Mouse (Mus musculus) embryo, embryonic 10 days (tissue): ENCODE data around the gene Arf1.

Experiments
- DNase-seq: peaks from one replicate; pipeline ENCODE4 v3.0.0-alpha.2; 2015; ENCODE audit warnings: low spot score

The Arf1 gene

GRCm38 (mm10) chr11:59191231-59192058 is 36.6 kb downstream of the Arf1 start:
- DNase-seq = peak; percentile 95

- no peak for DNase-seq
Observed at GRCm38 (mm10) chr11:59187706-59188105, 40.4 kb downstream of the Arf1 start.

GRCm38 (mm10) chr11:59185490-59185889 is 42.6 kb downstream of the Arf1 start:
- no peak for DNase-seq

- peak; percentile 67 for DNase-seq
Observed at GRCm38 (mm10) chr11:59183821-59184220, 44.2 kb downstream of the Arf1 start.

GRCm38 (mm10) chr11:59182864-59183331 is 45.2 kb downstream of the Arf1 start, which contains the start of gene Gjc2:
Gene Gjc2, minus strand, starts transcription at chr11:59183213.
- DNase-seq = no peak

GRCm38 (mm10) chr11:59176921-59177320 is 51.1 kb downstream of the Arf1 start:
- no peak for DNase-seq

GRCm38 (mm10) chr11:59176475-59176874 is 51.6 kb downstream of the Arf1 start:
- DNase-seq = no peak

GRCm38 (mm10) chr11:59174189-59174838 is 53.8 kb downstream of the Arf1 start:
- no peak for DNase-seq

- DNase-seq = no peak
Observed at GRCm38 (mm10) chr11:59170549-59170948, 57.5 kb downstream of the Arf1 start.

GRCm38 (mm10) chr11:59169807-59170206 is 58.3 kb downstream of the Arf1 start:
- DNase-seq = no peak

GRCm38 (mm10) chr11:59165616-59166241 is 62.3 kb downstream of the Arf1 start:
- DNase-seq = no peak

- no peak for DNase-seq
Observed at GRCm38 (mm10) chr11:59164384-59164783, 63.7 kb downstream of the Arf1 start.

- DNase-seq = peak; percentile 99
Observed at GRCm38 (mm10) chr11:59163255-59164236, 64.5 kb downstream of the Arf1 start, which contains the start of gene Iba57. Gene Iba57, minus strand, starts transcription at chr11:59163739.

- DNase-seq = no peak
Observed at GRCm38 (mm10) chr11:59162443-59163254, 65.4 kb downstream of the Arf1 start.
